Mouse (Mus musculus) lung, adult 2 months (tissue): Measurements from ENCODE around the gene Furin.

Source experiments
- CTCF ChIP-seq: fragments of 200-500 bp; IDR thresholded peaks from 2 replicates; pipeline ENCODE4 v1.5.1; 2011; ENCODE audit warnings: mild to moderate bottlenecking, low read length, control low read depth; ENCODE audit not compliant: insufficient read depth
- POLR2A ChIP-seq: fragments of 200-500 bp; IDR thresholded peaks from 2 replicates; pipeline ENCODE4 v1.6.1; 2011; ENCODE audit warnings: low read depth, mild to moderate bottlenecking, control low read depth, low read length, borderline replicate concordance; ENCODE audit errors: extremely low read depth

DNA sequence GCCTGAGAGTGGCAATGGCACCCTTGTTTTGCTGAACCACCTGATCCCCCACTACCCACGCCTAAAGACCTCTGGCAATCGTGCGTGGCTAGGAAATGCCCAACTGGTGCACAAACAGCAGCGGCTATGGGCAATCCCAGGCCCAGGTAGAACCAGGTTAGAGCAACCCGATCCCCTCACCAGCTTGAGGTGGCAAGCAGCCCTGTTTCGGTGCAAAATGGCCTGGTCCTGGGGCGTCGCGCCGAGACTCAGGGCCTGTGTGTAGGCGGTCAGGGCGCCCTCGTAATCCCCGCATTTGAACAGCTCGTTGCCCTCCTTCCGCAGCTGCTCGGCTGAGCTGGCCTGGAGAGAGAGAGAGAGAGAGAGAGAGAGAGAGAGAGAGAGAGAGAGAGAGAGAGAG, 65.9 kb downstream of the Furin start:
- no peak for TF ChIP-seq CTCF
- no peak for TF ChIP-seq POLR2A
